Mouse (Mus musculus): ENCODE data around the gene B3gnt2.

GRCm38 (mm10) chr11:22865635-22866246 lies 5.0 kb upstream of the B3gnt2 start:
- no peak for TF ChIP-seq POLR2A (IDR thresholded peaks at IDR 0.05; ENCODE audit: low read depth, low read length)
- TF ChIP-seq CTCF (IDR thresholded peaks at IDR 0.05; ENCODE audit: borderline replicate concordance, insufficient read depth, low read length) = no peak

Data from embryonic fibroblast, embryonic 13.5 days (primary cell).